Mouse (Mus musculus) gastrocnemius, postnatal 14 days (tissue): Measurements from ENCODE around the gene 4933407L21Rik. TPM values are rescaled to one million over a fixed set of nuclear protein-coding genes. Genes with fewer than 3 reads are reported as not detected.
"Not testable (repeated sequence)": the region's sequence is repeated elsewhere in the genome, so short reads cannot be mapped to it uniquely, and the experiment has no call there.

Experiments used
- DNase-seq: peaks from one replicate; pipeline ENCODE4 v3.0.0; 2021; ENCODE audit warnings: mixed read lengths
- intact Hi-C: fragments of 180-260 bp; cut with DNase I; formaldehyde crosslinking; loops from one replicate; pipeline ENCODE4 v1.15.1; 2025; ENCODE audit warnings: low total_unique reads
- total RNA-seq, 2 experiments: library from RNA; stranded (reverse); gene quantifications; 2 replicates each; pipeline ENCODE4 v1.2.3; 2021

The 4933407L21Rik gene
- total RNA-seq, 2 experiments from 2014 or later, result 0.31 to 0.33 TPM

GRCm38 (mm10) chr1:85955150-85955549 is 26.9 kb downstream of the 4933407L21Rik start:
- no peak for DNase-seq
- intact Hi-C loops, result no loop called here

- no peak for DNase-seq
- intact Hi-C loops, result no loop called here
Observed at GRCm38 (mm10) chr1:85957290-85957689, 29.0 kb downstream of the 4933407L21Rik start.

- DNase-seq, result no peak
- intact Hi-C loops, result no loop called here
Observed at GRCm38 (mm10) chr1:85957942-85958619, 29.8 kb downstream of the 4933407L21Rik start.

GRCm38 (mm10) chr1:85959129-85959888 is 31.0 kb downstream of the 4933407L21Rik start:
- intact Hi-C loops, result no loop called here
- DNase-seq, result no peak

- DNase-seq, result no peak
- intact Hi-C loops, result no loop called here
Observed at GRCm38 (mm10) chr1:85959889-85960276, 31.6 kb downstream of the 4933407L21Rik start.

- no peak for DNase-seq
- intact Hi-C loops, result no loop called here
Observed at GRCm38 (mm10) chr1:85960873-85961272, 32.6 kb downstream of the 4933407L21Rik start, which contains the start of gene Gpr55. Gene Gpr55 (minus strand): TSS chr1:85961007.

- intact Hi-C loops, result no loop called here
- DNase-seq, result no peak
Observed at GRCm38 (mm10) chr1:85962081-85962480, 33.8 kb downstream of the 4933407L21Rik start.

GRCm38 (mm10) chr1:85965856-85966255 is 37.6 kb downstream of the 4933407L21Rik start:
- intact Hi-C loops, result no loop called here
- DNase-seq, result no peak

- DNase-seq, result no peak
- intact Hi-C loops, result no loop called here
Observed at GRCm38 (mm10) chr1:85969081-85969480, 40.8 kb downstream of the 4933407L21Rik start.

GRCm38 (mm10) chr1:85969519-85969918 is 41.2 kb downstream of the 4933407L21Rik start:
- DNase-seq, result no peak
- intact Hi-C loops, result no loop called here

GRCm38 (mm10) chr1:85971070-85971469 is 42.8 kb downstream of the 4933407L21Rik start:
- intact Hi-C loops, result no loop called here
- DNase-seq, result no peak

- no peak for DNase-seq
Observed at GRCm38 (mm10) chr1:85972341-85972740, 44.1 kb downstream of the 4933407L21Rik start.

GRCm38 (mm10) chr1:85973468-85973877 is 45.2 kb downstream of the 4933407L21Rik start:
- DNase-seq, result no peak
- intact Hi-C loops, result no loop called here

More at GRCm38 (mm10) chr1:85972341-85972740, 44.1 kb downstream of the 4933407L21Rik start:
- intact Hi-C loops, result no loop called here

- intact Hi-C loops, result no loop called here
- DNase-seq, result no peak
Observed at GRCm38 (mm10) chr1:85977709-85978108, 49.4 kb downstream of the 4933407L21Rik start.

GRCm38 (mm10) chr1:85981738-85982357 is 53.6 kb downstream of the 4933407L21Rik start:
- intact Hi-C loops, result no loop called here
- DNase-seq, result peak; percentile 39

GRCm38 (mm10) chr1:85985784-85986183 is 57.5 kb downstream of the 4933407L21Rik start:
- intact Hi-C loops, result no loop called here
- no peak for DNase-seq

GRCm38 (mm10) chr1:85988351-85988750 is 60.1 kb downstream of the 4933407L21Rik start:
- DNase-seq, result no peak
- intact Hi-C loops, result no loop called here

GRCm38 (mm10) chr1:85988882-85989281 is 60.6 kb downstream of the 4933407L21Rik start:
- DNase-seq, intact Hi-C loops: not testable (repeated sequence)
